Mouse (Mus musculus): Measurements from ENCODE around the gene Pde11a. TPM values are rescaled to one million over a fixed set of nuclear protein-coding genes. Genes with fewer than 3 reads are reported as not detected.

The Pde11a gene
- polyA plus RNA-seq, 1 experiment from 2014 or later = 1.1 TPM

- H3K9ac ChIP-seq (ENCODE audit: low read depth, low read length) = no peak overlapping the region
- peaks cover 11% of the 10 kb centered on the region for H3K4me1 ChIP-seq (ENCODE audit: control insufficient read depth, insufficient read depth, low read length)
- ATAC-seq (ENCODE audit: low FRiP score, low TSS enrichment) = no peak; the same call in 1 of the 2 replicates
- H3K36me3 ChIP-seq (ENCODE audit: control insufficient read depth, insufficient read depth, low read length) = no peaks in the 10 kb centered on the region
- no peak overlapping the region for H3K27ac ChIP-seq (ENCODE audit: low read depth, low read length)
- WGBS = 61% methylated on average over 5 of the region's 5 CpGs
- H3K4me3 ChIP-seq (ENCODE audit: low read length) = no peak overlapping the region
- H3K9me3 ChIP-seq (ENCODE audit: control insufficient read depth, low read length) = no peaks in the 10 kb centered on the region
- no peaks in the 10 kb centered on the region; the same call in 1 of the 2 replicates for H3K27me3 ChIP-seq (ENCODE audit: control insufficient read depth, insufficient read depth, low read length)
- H3K4me2 ChIP-seq (replicated peaks; ENCODE audit: low read depth, low read length) = no peak overlapping the region
These were observed 374.5 kb downstream of the Pde11a start for GRCm38 (mm10) chr2:75964051-75964450.

- no peaks in the 10 kb centered on the region; the same call in 1 of the 2 replicates for H3K27me3 ChIP-seq (ENCODE audit: control insufficient read depth, insufficient read depth, low read length)
- H3K4me1 ChIP-seq (ENCODE audit: control insufficient read depth, insufficient read depth, low read length) = peaks cover 11% of the 10 kb centered on the region
- ATAC-seq (ENCODE audit: low FRiP score, low TSS enrichment) = no peak
- no peak overlapping the region for H3K9ac ChIP-seq (ENCODE audit: low read depth, low read length)
- H3K27ac ChIP-seq (ENCODE audit: low read depth, low read length) = no peak overlapping the region
- no peak overlapping the region for H3K4me3 ChIP-seq (ENCODE audit: low read length)
- H3K9me3 ChIP-seq (ENCODE audit: control insufficient read depth, low read length) = no peaks in the 10 kb centered on the region
- 75% methylated on average over 10 of the region's 10 CpGs for WGBS
- no peaks in the 10 kb centered on the region for H3K36me3 ChIP-seq (ENCODE audit: control insufficient read depth, insufficient read depth, low read length)
- H3K4me2 ChIP-seq (replicated peaks; ENCODE audit: low read depth, low read length) = no peak overlapping the region
These were observed 375.2 kb downstream of the Pde11a start for GRCm38 (mm10) chr2:75963211-75963840.

- no peak overlapping the region for H3K9ac ChIP-seq (ENCODE audit: low read depth, low read length)
- H3K9me3 ChIP-seq (ENCODE audit: control insufficient read depth, low read length) = no peaks in the 10 kb centered on the region
- H3K4me2 ChIP-seq (replicated peaks; ENCODE audit: low read depth, low read length) = no peak overlapping the region
- no peaks in the 10 kb centered on the region; the same call in 1 of the 2 replicates for H3K27me3 ChIP-seq (ENCODE audit: control insufficient read depth, insufficient read depth, low read length)
- peaks cover 11% of the 10 kb centered on the region for H3K4me1 ChIP-seq (ENCODE audit: control insufficient read depth, insufficient read depth, low read length)
- H3K36me3 ChIP-seq (ENCODE audit: control insufficient read depth, insufficient read depth, low read length) = no peaks in the 10 kb centered on the region
- H3K27ac ChIP-seq (ENCODE audit: low read depth, low read length) = peak overlapping the region; percentile 38; the same call in 1 of the 2 replicates
- peak; percentile 60; the same call in 1 of the 2 replicates for ATAC-seq (ENCODE audit: low FRiP score, low TSS enrichment)
- 44% methylated on average over 15 of the region's 15 CpGs for WGBS
- no peak overlapping the region for H3K4me3 ChIP-seq (ENCODE audit: low read length)
These were observed 377.9 kb downstream of the Pde11a start for GRCm38 (mm10) chr2:75960366-75961330.

DNA sequence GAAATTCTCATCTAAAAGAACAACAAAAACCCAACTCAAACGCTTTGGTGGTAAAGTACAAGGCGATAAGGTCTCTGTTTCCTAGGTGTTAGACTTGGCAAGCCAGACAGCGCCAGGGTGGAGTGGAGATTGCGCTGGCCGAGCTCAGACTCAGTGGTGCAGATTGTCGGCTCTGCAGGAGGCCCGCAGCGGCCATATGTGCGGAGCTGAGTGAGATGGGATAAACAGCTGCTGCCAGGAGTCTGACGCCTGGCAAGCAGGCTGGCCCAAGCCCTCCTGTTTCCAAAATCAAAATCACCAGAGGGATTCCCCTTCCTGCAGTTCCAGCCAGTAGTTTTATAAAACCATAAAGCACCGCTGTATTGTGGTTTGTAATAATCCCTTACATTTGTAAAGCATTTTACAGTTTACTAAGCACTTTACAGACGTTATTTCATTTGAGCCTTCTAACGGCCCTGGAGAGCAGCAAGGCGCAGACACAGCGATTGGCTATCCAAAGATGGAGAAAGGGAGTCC, 378.7 kb downstream of the Pde11a start:
- H3K4me1 ChIP-seq (ENCODE audit: control insufficient read depth, insufficient read depth, low read length) = peaks cover 11% of the 10 kb centered on the region
- no peak for ATAC-seq (ENCODE audit: low FRiP score, low TSS enrichment)
- no peaks in the 10 kb centered on the region; the same call in 1 of the 2 replicates for H3K27me3 ChIP-seq (ENCODE audit: control insufficient read depth, insufficient read depth, low read length)
- peak overlapping the region; percentile 38; the same call in 1 of the 2 replicates for H3K27ac ChIP-seq (ENCODE audit: low read depth, low read length)
- no peaks in the 10 kb centered on the region for H3K9me3 ChIP-seq (ENCODE audit: control insufficient read depth, low read length)
- H3K36me3 ChIP-seq (ENCODE audit: control insufficient read depth, insufficient read depth, low read length) = no peaks in the 10 kb centered on the region
- no peak overlapping the region for H3K9ac ChIP-seq (ENCODE audit: low read depth, low read length)
- H3K4me2 ChIP-seq (replicated peaks; ENCODE audit: low read depth, low read length) = peak overlapping the region; percentile 13; the same call in 1 of the 2 replicates
- H3K4me3 ChIP-seq (ENCODE audit: low read length) = no peak overlapping the region
- WGBS = 22% methylated on average over 15 of the region's 15 CpGs

DNA sequence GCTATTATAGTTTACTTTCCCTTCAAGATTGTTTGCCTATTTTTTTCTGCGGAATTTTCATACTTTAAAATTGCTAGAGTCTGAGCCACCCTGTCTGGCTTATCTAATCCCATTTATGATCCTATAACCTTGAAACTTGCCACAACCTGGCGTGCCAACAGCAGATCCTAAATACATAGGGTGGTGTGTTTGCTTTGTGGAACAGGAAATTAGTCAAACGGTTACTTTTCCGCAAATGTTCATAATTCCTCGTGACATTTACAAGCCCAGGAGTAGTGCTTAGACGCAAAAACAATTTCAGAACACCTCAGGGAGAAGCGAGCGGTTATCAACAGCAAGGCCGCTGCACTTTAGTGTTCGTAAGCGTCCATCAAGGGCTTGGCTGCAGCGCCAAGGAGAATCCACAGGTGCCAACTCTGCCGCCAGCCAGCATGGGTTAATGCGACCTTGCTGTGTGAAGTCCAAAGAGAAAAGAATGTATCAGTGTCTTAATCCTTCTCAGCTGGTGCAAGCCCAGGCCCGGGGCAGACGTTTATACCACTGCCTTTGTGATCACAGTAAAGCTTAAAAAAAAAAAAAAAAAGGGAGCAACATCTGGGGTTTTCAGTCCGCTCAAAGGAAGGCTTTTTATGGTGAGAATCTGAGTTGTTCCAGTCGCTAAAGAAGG, 379.3 kb downstream of the Pde11a start:
- H3K27ac ChIP-seq (ENCODE audit: low read depth, low read length) = no peak overlapping the region
- no peak overlapping the region for H3K4me3 ChIP-seq (ENCODE audit: low read length)
- H3K4me1 ChIP-seq (ENCODE audit: control insufficient read depth, insufficient read depth, low read length) = peaks cover 11% of the 10 kb centered on the region
- H3K27me3 ChIP-seq (ENCODE audit: control insufficient read depth, insufficient read depth, low read length) = no peaks in the 10 kb centered on the region; the same call in 1 of the 2 replicates
- H3K36me3 ChIP-seq (ENCODE audit: control insufficient read depth, insufficient read depth, low read length) = no peaks in the 10 kb centered on the region
- WGBS = 33% methylated on average over 18 of the region's 18 CpGs
- ATAC-seq (ENCODE audit: low FRiP score, low TSS enrichment) = no peak
- no peak overlapping the region for H3K9ac ChIP-seq (ENCODE audit: low read depth, low read length)
- no peaks in the 10 kb centered on the region for H3K9me3 ChIP-seq (ENCODE audit: control insufficient read depth, low read length)
- H3K4me2 ChIP-seq (replicated peaks; ENCODE audit: low read depth, low read length) = peak overlapping the region; percentile 13; the same call in 1 of the 2 replicates

DNA sequence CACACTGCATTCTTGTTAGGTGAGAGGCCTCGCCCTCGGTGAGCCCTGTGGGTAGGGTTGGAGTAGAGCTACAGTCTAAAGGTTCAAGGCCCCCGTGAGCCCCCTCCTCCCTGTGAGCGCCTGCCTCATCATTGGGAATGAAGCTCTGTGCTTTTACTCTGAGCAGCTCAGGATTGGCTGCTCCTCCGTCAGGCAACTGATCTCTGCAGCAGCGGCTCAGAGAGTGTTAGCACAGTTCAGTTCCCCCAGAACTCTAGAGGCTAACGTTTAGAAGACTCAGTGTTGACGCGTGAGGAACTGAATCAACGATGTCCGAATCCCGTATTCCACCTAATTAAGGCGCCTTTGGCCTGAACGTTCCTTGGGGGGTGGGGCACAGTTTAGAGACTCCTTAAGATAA, 382.9 kb downstream of the Pde11a start:
- H3K9me3 ChIP-seq (ENCODE audit: control insufficient read depth, low read length) = no peaks in the 10 kb centered on the region
- WGBS = 54% methylated on average over 14 of the region's 14 CpGs
- peaks cover 9% of the 10 kb centered on the region for H3K4me1 ChIP-seq (ENCODE audit: control insufficient read depth, insufficient read depth, low read length)
- no peak overlapping the region for H3K27ac ChIP-seq (ENCODE audit: low read depth, low read length)
- no peaks in the 10 kb centered on the region; the same call in 1 of the 2 replicates for H3K27me3 ChIP-seq (ENCODE audit: control insufficient read depth, insufficient read depth, low read length)
- no peak overlapping the region for H3K9ac ChIP-seq (ENCODE audit: low read depth, low read length)
- no peaks in the 10 kb centered on the region for H3K36me3 ChIP-seq (ENCODE audit: control insufficient read depth, insufficient read depth, low read length)
- no peak overlapping the region for H3K4me2 ChIP-seq (replicated peaks; ENCODE audit: low read depth, low read length)
- H3K4me3 ChIP-seq (ENCODE audit: low read length) = no peak overlapping the region
- ATAC-seq (ENCODE audit: low FRiP score, low TSS enrichment) = 0 out of 2 replicates have a peak, but pooled peaks have one; percentile 16

DNA sequence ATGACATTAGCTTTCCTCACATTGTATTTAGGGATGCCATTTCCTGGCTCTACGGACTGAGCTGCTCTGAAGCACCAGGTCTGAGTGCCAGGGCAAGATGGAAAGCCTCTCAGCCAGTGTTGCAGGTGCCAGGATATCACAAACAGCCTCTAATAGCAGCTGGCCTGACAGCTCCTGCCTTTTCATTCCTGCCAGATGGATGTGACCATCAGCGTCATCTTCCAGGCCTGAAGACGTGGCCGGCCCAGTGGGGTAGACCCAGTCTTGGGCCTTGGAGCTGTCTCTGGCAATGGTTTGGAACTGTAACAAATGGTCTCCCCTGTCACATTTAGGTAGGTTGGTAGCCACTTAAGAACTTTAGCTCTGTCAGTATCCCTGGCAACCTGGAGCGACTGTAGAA, 385.3 kb downstream of the Pde11a start:
- no peak overlapping the region for H3K4me2 ChIP-seq (replicated peaks; ENCODE audit: low read depth, low read length)
- no peak for ATAC-seq (ENCODE audit: low FRiP score, low TSS enrichment)
- H3K4me1 ChIP-seq (ENCODE audit: control insufficient read depth, insufficient read depth, low read length) = no peaks in the 10 kb centered on the region
- H3K27ac ChIP-seq (ENCODE audit: low read depth, low read length) = no peak overlapping the region
- no peaks in the 10 kb centered on the region for H3K9me3 ChIP-seq (ENCODE audit: control insufficient read depth, low read length)
- H3K36me3 ChIP-seq (ENCODE audit: control insufficient read depth, insufficient read depth, low read length) = no peaks in the 10 kb centered on the region
- H3K9ac ChIP-seq (ENCODE audit: low read depth, low read length) = no peak overlapping the region
- H3K27me3 ChIP-seq (ENCODE audit: control insufficient read depth, insufficient read depth, low read length) = no peaks in the 10 kb centered on the region
- 87% methylated on average over 5 of the region's 5 CpGs for WGBS
- no peak overlapping the region for H3K4me3 ChIP-seq (ENCODE audit: low read length)

DNA sequence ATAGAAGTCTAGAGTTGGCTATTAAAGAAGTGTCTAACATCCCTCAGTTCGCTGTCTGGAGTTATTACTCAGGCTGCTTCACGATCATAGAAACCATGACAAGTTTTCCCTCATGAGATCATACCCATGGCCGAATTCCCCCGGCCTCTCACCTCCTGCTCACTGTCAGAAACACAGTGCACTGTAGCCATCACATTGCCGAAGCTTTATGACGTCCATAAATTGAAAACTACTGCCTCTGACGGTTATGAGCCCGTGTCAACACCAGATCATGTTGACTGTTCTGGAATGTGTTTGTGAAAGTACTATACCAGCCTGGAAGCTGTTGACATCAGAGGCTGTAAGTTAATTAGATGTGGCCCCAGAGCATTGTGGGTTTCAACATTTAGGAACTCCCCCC, 387.9 kb downstream of the Pde11a start:
- ATAC-seq (ENCODE audit: low FRiP score, low TSS enrichment) = no peak
- no peaks in the 10 kb centered on the region for H3K4me1 ChIP-seq (ENCODE audit: control insufficient read depth, insufficient read depth, low read length)
- 79% methylated on average over 8 of the region's 8 CpGs for WGBS
- H3K9ac ChIP-seq (ENCODE audit: low read depth, low read length) = no peak overlapping the region
- H3K27ac ChIP-seq (ENCODE audit: low read depth, low read length) = no peak overlapping the region
- H3K4me2 ChIP-seq (replicated peaks; ENCODE audit: low read depth, low read length) = no peak overlapping the region
- H3K36me3 ChIP-seq (ENCODE audit: control insufficient read depth, insufficient read depth, low read length) = no peaks in the 10 kb centered on the region
- no peak overlapping the region for H3K4me3 ChIP-seq (ENCODE audit: low read length)
- H3K27me3 ChIP-seq (ENCODE audit: control insufficient read depth, insufficient read depth, low read length) = no peaks in the 10 kb centered on the region
- no peaks in the 10 kb centered on the region for H3K9me3 ChIP-seq (ENCODE audit: control insufficient read depth, low read length)
